Comparison of ENCODE assay signal across 12 mouse cellular contexts in genomic region chr1:152528778-152529177, GRCm38 (mm10).
DNase-seq lines count a peak whose midpoint lies in the region; ATAC-seq and TF ChIP-seq lines count a peak whose summit lies in the region.
"Had no signal": no experiment of that assay in that cellular context is flagged by ENCODE, and none has a peak within 500 bp of the region (broad histone marks: within the 10 kb centered on the region; RNA-seq: fewer than 3 reads in every experiment).

No protein-coding gene starts in this region.

- H3K9me3 ChIP-seq in heart, embryonic 15.5 days (replicated peaks): no peaks in the 10 kb centered on the region

- peaks cover 49% of the 10 kb centered on the region for H3K36me3 ChIP-seq in heart, adult 2 months (ENCODE audit: control insufficient read depth, insufficient read depth, low read length)
- peaks cover 36% of the 10 kb centered on the region for H3K36me3 ChIP-seq in heart, embryonic 15.5 days

- H3K4me3 ChIP-seq in heart, adult 2 months: no peak overlapping the region
- H3K4me3 ChIP-seq in heart, embryonic 15.5 days: no peak overlapping the region
- H3K4me3 ChIP-seq: left cerebral cortex, adult 2 months had no signal

- H3K27me3 ChIP-seq in heart, adult 2 months (ENCODE audit: control insufficient read depth, insufficient read depth, low read length): no peaks in the 10 kb centered on the region
- H3K27me3 ChIP-seq in heart, embryonic 15.5 days: no peaks in the 10 kb centered on the region

- WGBS in heart, adult 2 months: 42% methylated on average over 3 of the region's 3 CpGs
- 76% methylated on average over 3 of the region's 3 CpGs for WGBS in heart, embryonic 15.5 days

- no peak for TF ChIP-seq POLR2A in heart, adult 2 months (IDR thresholded peaks at IDR 0.05; ENCODE audit: insufficient read depth, low read depth, low read length)

- TF ChIP-seq CTCF in heart, adult 2 months (IDR thresholded peaks at IDR 0.05): no peak

- ATAC-seq in heart, embryonic 15.5 days (replicated peaks; ENCODE audit: insufficient number of reproducible peaks, insufficient read depth, low FRiP score, low read depth): no peak
- ATAC-seq in neutrophil, adult 5-6 weeks (ENCODE audit: extremely low read depth, insufficient number of reproducible peaks, low FRiP score, poor library complexity, severe bottlenecking): 0 out of 2 replicates have a peak, but pooled peaks have one; percentile 37

- intact Hi-C loops in heart, adult 2 months (cut with DNase I): no loop called here

- H3K4me2 ChIP-seq in heart, embryonic 15.5 days: no peak overlapping the region
- H3K4me2 ChIP-seq: lung, embryonic 14.5 days; midbrain, embryonic 11.5 days had no signal

- peak overlapping the region; percentile 71 for H3K27ac ChIP-seq in heart, adult 2 months
- H3K27ac ChIP-seq in heart, embryonic 15.5 days: peak overlapping the region; percentile 96
- H3K27ac ChIP-seq: left cerebral cortex, adult 2 months had no signal

- no peak for DNase-seq in heart, adult 2 months
- no peak for DNase-seq in heart, postnatal 4 days
- peak; percentile 55 for DNase-seq in lung, postnatal 25 days (ENCODE audit: low spot score)
- DNase-seq in lung, adult 18-20 months: no peak
- no peak for DNase-seq in neural tube, embryonic 10.5 days (ENCODE audit: extremely low spot score, low spot score)
- no peak for DNase-seq in kidney, postnatal 14 days
- DNase-seq: cerebellum, adult 2 months; lung, embryonic 14.5 days had no signal

- no peak overlapping the region for H3K9ac ChIP-seq in heart, adult 2 months (ENCODE audit: low read depth, low read length)
- H3K9ac ChIP-seq in heart, embryonic 15.5 days: no peak overlapping the region
- H3K9ac ChIP-seq: lung, embryonic 14.5 days had no signal

- no peaks in the 10 kb centered on the region for H3K79me2 ChIP-seq in heart, adult 2 months (replicated peaks; ENCODE audit: control insufficient read depth, insufficient read depth, low read length)

- H3K4me1 ChIP-seq in heart, adult 2 months (ENCODE audit: control insufficient read depth, insufficient read depth, low read length): peaks cover 28% of the 10 kb centered on the region
- H3K4me1 ChIP-seq in heart, embryonic 15.5 days (replicated peaks): peaks cover 62% of the 10 kb centered on the region

- TF ChIP-seq EP300 in heart, adult 2 months (IDR thresholded peaks at IDR 0.05; ENCODE audit: insufficient read depth, low read depth, low read length): no peak
